In genomic region chr10:23116786-23117410, GRCm38 (mm10) we compare ENCODE assay signal across 8 mouse cellular contexts.
DNase-seq lines count a peak whose midpoint lies in the region; ATAC-seq and TF ChIP-seq lines count a peak whose summit lies in the region.

No protein-coding gene starts in this region.

- 47% methylated on average over 10 of the region's 10 CpGs for WGBS in forebrain, postnatal 0 days
- WGBS in hindbrain, embryonic 12.5 days = 44% methylated on average over 10 of the region's 10 CpGs

- no peak overlapping the region for H3K4me2 ChIP-seq in forebrain, postnatal 0 days (ENCODE audit: low read depth)
- H3K4me2 ChIP-seq in hindbrain, embryonic 12.5 days (replicated peaks) = no peak overlapping the region

- no peak overlapping the region for H3K4me3 ChIP-seq in forebrain, postnatal 0 days (ENCODE audit: low read depth, low read length)
- H3K4me3 ChIP-seq in hindbrain, embryonic 12.5 days = no peak overlapping the region

- no peaks in the 10 kb centered on the region for H3K27me3 ChIP-seq in forebrain, postnatal 0 days (ENCODE audit: insufficient read depth, low read length)
- no peaks in the 10 kb centered on the region for H3K27me3 ChIP-seq in hindbrain, embryonic 12.5 days

- H3K4me1 ChIP-seq in forebrain, postnatal 0 days (ENCODE audit: insufficient read depth) = no peaks in the 10 kb centered on the region
- H3K4me1 ChIP-seq in hindbrain, embryonic 12.5 days = no peaks in the 10 kb centered on the region

- TF ChIP-seq CTCF in forebrain, postnatal 0 days (IDR thresholded peaks at IDR 0.05; ENCODE audit: low read depth) = peak; percentile 99

- H3K27ac ChIP-seq in forebrain, postnatal 0 days (ENCODE audit: low read depth, low read length) = no peak overlapping the region
- H3K27ac ChIP-seq in hindbrain, embryonic 12.5 days = no peak overlapping the region

- no peaks in the 10 kb centered on the region for H3K36me3 ChIP-seq in forebrain, postnatal 0 days (ENCODE audit: insufficient read depth)
- H3K36me3 ChIP-seq in hindbrain, embryonic 12.5 days = no peaks in the 10 kb centered on the region

- no peaks in the 10 kb centered on the region for H3K9me3 ChIP-seq in forebrain, postnatal 0 days (ENCODE audit: low read length)
- H3K9me3 ChIP-seq in hindbrain, embryonic 12.5 days (replicated peaks) = no peaks in the 10 kb centered on the region

- peak; percentile 86 for ATAC-seq in forebrain, postnatal 0 days
- peak; percentile 80 for ATAC-seq in hindbrain, embryonic 12.5 days (ENCODE audit: low FRiP score)
- peak; percentile 92 for ATAC-seq in megakaryocyte-erythroid progenitor cell, adult 5-6 weeks (replicated peaks; ENCODE audit: low FRiP score, low TSS enrichment, poor library complexity, severe bottlenecking)
- no peak for ATAC-seq in inflammation-experienced regulatory T-cells, adult 6 months

- H3K9ac ChIP-seq in forebrain, postnatal 0 days = no peak overlapping the region
- no peak overlapping the region for H3K9ac ChIP-seq in hindbrain, embryonic 12.5 days

- peak; percentile 56 for DNase-seq in ZHBTc4 (ENCODE audit: low read depth, low spot score)
- peak; percentile 49 to 60 for DNase-seq in cerebellum, adult 18-20 months
- DNase-seq in forebrain, postnatal 0 days = peak; percentile 88
- peak; percentile 31 to 85 for DNase-seq in left cerebral cortex, adult 9 months (ENCODE audit: low spot score in 2 of 2)
- peak; percentile 54 for DNase-seq in skeletal muscle tissue, adult 2 months (ENCODE audit: low read depth, low spot score)
